Mouse (Mus musculus): Measurements from ENCODE around the gene Dtx1.

Gene Dtx1

GRCm38 (mm10) chr5:120702969-120703368 lies 8.8 kb downstream of the Dtx1 start:
- DNase-seq, result no peak

DNA sequence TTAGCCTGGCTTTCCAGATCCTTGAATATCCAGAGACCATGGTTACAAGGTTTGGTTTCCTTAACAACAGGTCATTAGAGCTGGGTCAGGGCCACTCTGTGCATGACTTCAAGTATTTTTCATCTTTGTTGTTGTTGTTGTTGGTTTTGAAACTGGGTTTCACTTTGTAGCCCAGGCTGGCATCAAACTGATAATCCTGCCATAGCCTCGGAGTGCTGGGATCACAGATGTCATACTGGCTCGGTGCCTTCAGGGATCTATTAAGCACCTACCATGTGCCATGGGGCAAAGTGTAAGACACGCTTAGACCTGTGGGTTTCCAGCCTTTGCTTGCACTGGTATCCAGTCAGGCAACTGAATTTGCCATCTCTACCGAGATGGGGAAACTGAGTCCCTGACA lies 9.3 kb downstream of the Dtx1 start:
- DNase-seq, result no peak

DNA sequence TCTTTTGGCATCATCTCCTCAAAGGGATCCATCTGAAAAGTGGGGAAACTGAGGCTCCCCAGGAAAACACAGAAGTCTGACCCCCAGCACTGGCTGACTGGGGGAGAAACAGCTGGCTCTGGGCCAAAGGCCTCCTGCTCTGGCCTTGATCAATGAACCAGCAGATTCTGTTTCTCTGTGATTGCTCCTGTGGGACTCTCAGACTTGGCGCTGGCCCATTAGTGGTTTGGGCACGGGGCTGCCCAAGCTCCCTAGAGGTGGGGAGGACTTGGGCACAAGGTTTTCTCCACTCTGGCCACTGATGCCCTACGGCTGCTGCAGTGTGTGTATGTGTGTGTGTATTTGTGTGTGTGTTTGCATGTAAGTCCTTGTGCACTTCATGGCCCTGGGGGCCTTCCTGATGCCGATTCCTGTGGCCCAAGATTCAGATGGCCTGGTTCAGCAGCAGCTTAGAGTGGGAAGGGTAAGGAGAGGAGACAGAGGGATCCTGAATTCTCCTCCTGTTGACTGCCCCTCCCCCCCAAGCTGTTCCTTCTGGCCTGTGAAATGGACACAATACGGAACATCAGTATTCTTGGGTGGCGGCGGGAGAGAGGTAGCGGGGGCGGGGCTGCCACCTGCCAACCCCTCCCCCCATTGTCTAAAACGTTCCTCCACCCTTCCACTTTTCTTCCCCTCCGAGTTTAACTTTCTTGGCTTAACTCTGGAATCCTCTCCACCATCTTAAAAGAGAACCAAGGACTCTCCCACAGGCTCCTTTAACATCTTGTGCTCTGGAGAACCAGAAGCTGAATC lies 10.5 kb downstream of the Dtx1 start:
- DNase-seq, result no peak

GRCm38 (mm10) chr5:120698801-120699391 lies 12.8 kb downstream of the Dtx1 start:
- DNase-seq, result no peak

DNA sequence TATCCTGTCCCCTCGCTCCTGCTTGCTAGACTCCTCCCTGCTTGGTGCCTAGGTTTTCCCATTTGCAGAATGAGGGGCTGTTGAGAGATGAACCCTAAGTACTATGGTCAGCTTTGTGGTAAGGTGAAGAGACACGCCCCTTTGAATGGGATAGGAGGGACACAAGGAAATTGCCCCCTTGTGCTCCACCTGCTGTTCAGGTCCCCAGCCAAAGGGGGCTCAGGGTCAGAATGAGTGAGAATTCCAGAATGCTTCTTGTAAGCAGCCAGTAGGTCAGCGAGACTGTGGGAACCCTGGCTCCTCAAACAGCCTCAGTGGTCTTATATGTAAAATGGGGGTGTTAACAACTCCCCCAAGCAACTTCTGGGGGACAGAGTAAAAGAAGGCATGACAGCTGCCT lies 13.5 kb downstream of the Dtx1 start:
- no peak for DNase-seq

GRCm38 (mm10) chr5:120696865-120697264 lies 14.9 kb downstream of the Dtx1 start:
- DNase-seq, result peak; percentile 83 to 88

DNA sequence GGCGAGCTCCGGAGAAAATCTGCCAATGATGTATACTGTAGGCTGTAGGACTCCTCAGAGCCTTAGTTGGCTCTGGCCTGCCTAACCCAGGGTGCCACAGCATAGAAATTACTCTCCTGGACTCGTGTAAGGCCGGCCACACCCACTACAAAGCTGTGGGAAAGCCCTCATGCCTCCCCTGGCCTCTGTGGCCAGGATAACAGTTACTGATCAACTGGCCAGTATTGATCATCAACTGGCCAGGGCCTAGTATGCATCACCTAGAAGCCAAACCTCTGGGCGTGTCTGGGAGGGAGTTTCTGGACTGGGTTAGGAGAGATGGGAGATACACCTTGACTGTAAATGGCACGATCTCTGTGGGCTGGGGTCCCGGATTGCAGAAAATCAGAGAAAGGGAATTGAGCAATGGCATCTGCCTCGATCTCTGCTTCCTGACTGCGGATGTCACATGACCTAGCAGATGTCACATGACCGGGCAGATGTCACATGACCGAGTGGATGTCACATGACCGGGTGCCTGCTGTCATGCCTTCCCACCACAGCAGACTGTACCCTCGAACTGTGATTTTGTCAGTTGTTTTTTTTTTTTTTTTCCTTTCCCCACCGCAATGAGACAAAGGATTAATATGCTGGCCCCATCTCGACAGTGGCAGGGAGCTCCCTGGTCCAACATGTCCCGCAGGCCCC lies 15.5 kb downstream of the Dtx1 start:
- DNase-seq, result peak; percentile 63 to 70

DNA sequence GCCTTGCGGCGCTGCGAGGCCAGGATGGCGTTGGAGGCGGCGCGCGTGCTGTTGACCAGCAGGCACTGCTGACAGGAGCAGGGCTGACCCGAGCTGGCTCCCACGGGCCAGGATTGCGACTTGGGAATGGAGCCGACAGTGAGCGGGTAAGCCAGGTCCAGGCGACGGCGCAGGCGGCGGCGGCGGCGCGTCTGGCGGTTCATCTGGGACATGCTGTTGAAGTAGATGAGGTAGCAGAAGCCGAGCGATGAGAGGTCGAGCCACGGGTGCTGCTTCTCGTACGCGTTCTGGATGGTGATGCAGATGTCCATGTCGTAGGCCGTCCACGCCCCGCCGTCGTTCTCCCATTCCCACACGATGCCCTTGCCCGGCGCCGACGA lies 17.0 kb downstream of the Dtx1 start:
- no peak for DNase-seq

GRCm38 (mm10) chr5:120693931-120694694 lies 17.6 kb downstream of the Dtx1 start:
- peak; percentile 89 to 94 for DNase-seq

- no peak for DNase-seq
Measured at GRCm38 (mm10) chr5:120692034-120692433, 19.7 kb downstream of the Dtx1 start.

DNA sequence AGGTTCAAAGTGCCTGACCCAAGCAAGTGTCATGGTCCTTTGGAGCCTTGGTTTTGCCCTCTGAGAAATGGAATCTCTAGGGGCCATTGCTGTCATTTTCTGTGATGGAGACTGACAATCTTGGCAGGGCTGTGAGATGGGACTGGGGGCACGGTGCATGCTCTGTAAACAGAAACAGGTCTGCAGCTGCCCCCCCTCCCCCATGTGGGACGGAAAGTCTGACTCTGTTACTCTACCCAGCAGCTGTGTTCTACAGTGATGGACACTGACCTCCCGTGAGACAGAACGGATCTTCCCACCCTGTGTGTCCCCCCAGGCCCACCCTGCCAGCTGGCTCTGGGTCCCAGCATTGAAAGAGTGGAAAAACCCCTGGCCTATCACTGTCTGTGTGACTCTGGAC lies 21.3 kb downstream of the Dtx1 start:
- no peak for DNase-seq

GRCm38 (mm10) chr5:120688434-120688833 lies 23.3 kb downstream of the Dtx1 start:
- DNase-seq, result peak; percentile 62 to 69

- DNase-seq, result peak; percentile 74 to 79
Measured at GRCm38 (mm10) chr5:120687897-120688296, 23.8 kb downstream of the Dtx1 start.

GRCm38 (mm10) chr5:120687484-120687851 lies 24.3 kb downstream of the Dtx1 start:
- no peak for DNase-seq

- DNase-seq, result no peak
Measured at GRCm38 (mm10) chr5:120686749-120687483, 24.8 kb downstream of the Dtx1 start.

DNA sequence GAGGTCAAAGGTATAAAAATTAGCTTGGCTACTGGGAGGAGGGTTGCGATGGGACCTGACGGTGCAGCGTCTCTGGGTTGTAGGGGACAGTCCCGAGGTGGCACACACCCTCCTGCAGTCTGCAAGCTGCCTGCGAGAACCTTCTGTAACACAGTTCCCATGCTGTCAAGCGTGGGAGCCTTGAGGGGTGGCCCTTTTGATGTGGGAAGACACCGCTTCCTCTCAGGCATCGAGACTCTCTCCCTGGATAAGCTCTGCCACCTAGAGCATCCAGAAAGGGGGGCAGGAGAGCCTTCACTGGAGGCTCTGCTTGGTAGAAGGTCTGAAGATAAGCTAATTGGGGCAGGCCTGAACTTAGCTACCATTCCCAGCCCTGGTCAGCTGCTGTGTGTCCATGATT lies 26.0 kb downstream of the Dtx1 start:
- DNase-seq, result peak in 1 of 2 experiments; percentile 47

DNA sequence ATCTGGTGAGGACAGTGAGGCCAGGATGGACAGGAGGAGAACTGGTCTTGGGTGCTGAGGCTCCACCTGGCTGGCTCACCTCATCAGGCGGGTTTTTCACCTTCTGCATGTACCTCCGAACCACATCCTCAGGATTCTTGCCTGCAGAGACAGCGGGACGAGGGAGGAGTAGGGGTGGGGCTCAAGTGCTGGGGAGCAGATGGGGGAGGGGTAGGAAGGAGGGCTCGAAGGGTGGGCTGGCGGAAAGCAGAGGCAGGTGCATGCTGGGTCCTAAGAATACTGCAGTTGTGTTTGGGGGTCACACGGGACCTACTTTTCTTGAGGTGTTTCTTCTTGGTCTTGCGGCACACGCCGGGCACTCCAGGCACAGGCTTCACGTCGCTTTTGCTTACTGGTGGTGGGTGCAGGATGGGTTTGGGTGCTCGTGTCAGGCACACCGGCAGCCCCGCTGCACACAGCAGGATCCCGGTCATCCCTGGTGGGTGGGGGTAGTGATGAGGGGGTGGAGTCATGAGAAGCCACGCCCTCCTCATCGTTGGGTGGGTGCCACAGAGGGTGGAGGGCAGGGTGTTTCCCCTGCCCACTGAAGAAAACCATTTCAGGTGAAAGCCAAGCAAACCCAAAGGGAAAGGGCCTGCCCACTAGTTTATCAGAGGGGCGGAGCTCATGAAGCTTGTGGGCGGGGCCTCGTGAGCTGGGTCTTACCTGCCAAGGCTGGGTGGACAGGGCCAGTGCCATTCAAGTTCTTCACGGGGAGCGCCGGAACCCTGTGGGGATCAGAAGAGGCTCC lies 28.6 kb downstream of the Dtx1 start:
- DNase-seq, result peak; percentile 54 to 69

- DNase-seq, result no peak
Measured at GRCm38 (mm10) chr5:120680918-120681317, 30.8 kb downstream of the Dtx1 start.

GRCm38 (mm10) chr5:120679676-120680555 lies 31.8 kb downstream of the Dtx1 start:
- DNase-seq, result peak; percentile 74 to 75

DNA sequence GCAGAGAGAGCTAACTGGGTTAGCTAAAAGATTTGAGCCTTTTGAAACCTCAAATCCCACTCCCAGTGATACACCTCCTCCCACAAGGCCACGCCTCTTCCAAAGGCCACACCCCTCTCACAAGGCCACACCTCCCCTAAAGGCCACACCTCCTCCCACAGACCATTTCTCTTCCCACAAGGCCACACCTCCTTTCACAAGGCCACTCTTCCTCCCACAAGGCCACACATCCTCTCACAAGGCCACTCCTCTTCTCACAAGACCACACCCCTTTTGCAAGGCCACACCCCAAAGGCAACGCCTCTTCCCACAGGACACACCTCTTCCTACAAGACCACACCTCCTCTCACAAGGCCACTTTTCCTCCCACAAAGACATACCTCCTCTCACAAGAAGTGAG lies 34.2 kb downstream of the Dtx1 start:
- DNase-seq, result peak; percentile 78 to 83

Measured in B cell, adult 2 months (primary cell).